Mouse (Mus musculus) MEL (cell line): ENCODE results near the gene Zkscan8. TPM values are rescaled to one million over a fixed set of nuclear protein-coding genes. Genes with fewer than 3 reads are reported as not detected.

Experiments
- DNase-seq: peaks from one replicate; pipeline ENCODE4 v3.0.0; 2011; ENCODE audit warnings: low read depth, low spot score
- H3K27ac ChIP-seq: 2 replicates; pipeline ENCODE4 v1.5.1; 2012; ENCODE audit warnings: low read depth, mild to moderate bottlenecking, control low read depth, low read length, moderate library complexity; ENCODE audit not compliant: control insufficient read depth
- H3K27me3 ChIP-seq, 2 experiments: fragments of 150-350 bp in 1 of 2; sonication (generic) in 1 of 2; 2 replicates each; pipeline ENCODE4 v1.6.1; 2012; ENCODE audit warnings: low read length in 2 of 2, mild to moderate bottlenecking in 2 of 2, improper control_type of control experiment in 1 of 2, moderate library complexity in 1 of 2; ENCODE audit not compliant: insufficient read depth in 2 of 2, control insufficient read depth in 1 of 2
- H3K36me3 ChIP-seq, 2 experiments: 2 replicates each; pipeline ENCODE4 v1.6.1; 2012 to 2014; ENCODE audit warnings: low read length in 2 of 2, improper control_type of control experiment in 1 of 2, inconsistent platforms in 1 of 2, mild to moderate bottlenecking in 1 of 2; ENCODE audit not compliant: insufficient read depth in 2 of 2, control insufficient read depth in 1 of 2
- H3K4me1 ChIP-seq, 2 experiments: fragments of 150-350 bp in 1 of 2; sonication (generic) in 1 of 2; 2 replicates each; pipeline ENCODE4 v1.6.1; 2012; ENCODE audit warnings: low read length in 2 of 2, improper control_type of control experiment in 1 of 2, mild to moderate bottlenecking in 1 of 2; ENCODE audit not compliant: insufficient read depth in 2 of 2, control insufficient read depth in 1 of 2
- H3K4me3 ChIP-seq, 2 experiments: fragments of 150-350 bp in 1 of 2; sonication (generic) in 1 of 2; 2 replicates each; pipeline ENCODE4 v1.5.1; 2012; ENCODE audit warnings: low read depth in 2 of 2, low read length in 2 of 2, mild to moderate bottlenecking in 2 of 2, moderate library complexity in 2 of 2, control low read depth in 1 of 2, improper control_type of control experiment in 1 of 2; ENCODE audit not compliant: control insufficient read depth in 1 of 2, insufficient read depth in 1 of 2
- H3K79me2 ChIP-seq: 2 replicates; pipeline ENCODE4 v1.6.1; 2012; ENCODE audit warnings: mild to moderate bottlenecking, low read length, moderate library complexity; ENCODE audit not compliant: control insufficient read depth, poor library complexity, insufficient read depth
- H3K9ac ChIP-seq: 2 replicates; pipeline ENCODE4 v1.6.1; 2012; ENCODE audit warnings: low read depth, mild to moderate bottlenecking, control low read depth, low read length, moderate library complexity; ENCODE audit not compliant: control insufficient read depth, poor library complexity, severe bottlenecking
- H3K9me3 ChIP-seq: fragments of 150-350 bp; sonication (generic); replicated peaks from 2 replicates; pipeline ENCODE4 v1.6.1; 2012; ENCODE audit warnings: mild to moderate bottlenecking, low read length, improper control_type of control experiment, moderate library complexity; ENCODE audit not compliant: insufficient read depth
- CHD1 ChIP-seq: IDR thresholded peaks from 2 replicates; pipeline ENCODE4 v1.6.1; 2012; ENCODE audit warnings: low read depth, mild to moderate bottlenecking, inconsistent platforms, low read length, improper control_type of control experiment
- KAT2A ChIP-seq: conservative IDR thresholded peaks from 2 replicates; pipeline ENCODE4 v1.6.1; 2012; ENCODE audit warnings: low read depth, low read length, improper control_type of control experiment, inconsistent platforms
- MAFK ChIP-seq: IDR thresholded peaks from 2 replicates; pipeline ENCODE4 v1.6.1; 2011; ENCODE audit warnings: low read depth, mild to moderate bottlenecking, low read length, improper control_type of control experiment, borderline replicate concordance
- MEF2A ChIP-seq: IDR thresholded peaks from 2 replicates; pipeline ENCODE4 v1.6.1; 2014; ENCODE audit warnings: low read depth, mild to moderate bottlenecking, inconsistent platforms, low read length, improper control_type of control experiment; ENCODE audit not compliant: poor library complexity, insufficient replicate concordance, severe bottlenecking; ENCODE audit errors: extremely low read depth
- MXI1 ChIP-seq: IDR thresholded peaks from 2 replicates; pipeline ENCODE4 v1.6.1; 2011; ENCODE audit warnings: mild to moderate bottlenecking, low read depth, low read length, improper control_type of control experiment
- MYB ChIP-seq: IDR thresholded peaks from 2 replicates; pipeline ENCODE4 v1.6.1; 2011; ENCODE audit warnings: mild to moderate bottlenecking, low read depth, low read length, improper control_type of control experiment
- MYC ChIP-seq: IDR thresholded peaks from 2 replicates; pipeline ENCODE4 v1.6.1; 2011; ENCODE audit warnings: low read depth, mild to moderate bottlenecking, low read length, improper control_type of control experiment, moderate library complexity
- NELFE ChIP-seq: IDR thresholded peaks from 2 replicates; pipeline ENCODE4 v1.6.1; 2011; ENCODE audit warnings: low read depth, low read length, improper control_type of control experiment
- NRF1 ChIP-seq: IDR thresholded peaks from 2 replicates; pipeline ENCODE4 v1.6.1; 2014; ENCODE audit warnings: low read depth, mild to moderate bottlenecking, inconsistent platforms, low read length, improper control_type of control experiment, moderate library complexity; ENCODE audit not compliant: poor library complexity, insufficient read depth, severe bottlenecking
- POLR2A ChIP-seq, 2 experiments: IDR thresholded peaks; 2 replicates each; pipeline ENCODE4 v1.6.1; 2011 to 2012; ENCODE audit warnings: low read length in 2 of 2, mild to moderate bottlenecking in 2 of 2, control low read depth in 1 of 2, improper control_type of control experiment in 1 of 2, low read depth in 1 of 2, moderate library complexity in 1 of 2; ENCODE audit not compliant: control insufficient read depth in 1 of 2, insufficient read depth in 1 of 2, poor library complexity in 1 of 2
- POLR2AphosphoS2 ChIP-seq: IDR thresholded peaks from 2 replicates; pipeline ENCODE4 v1.6.1; 2011; ENCODE audit warnings: low read length, improper control_type of control experiment
- POLR2AphosphoS5 ChIP-seq: IDR thresholded peaks from 2 replicates; pipeline ENCODE4 v1.6.1; 2012; ENCODE audit warnings: low read depth, borderline replicate concordance, mild to moderate bottlenecking, inconsistent platforms, low read length, moderate library complexity, mixed read lengths
- RCOR1 ChIP-seq: IDR thresholded peaks from 2 replicates; pipeline ENCODE4 v1.6.1; 2012; ENCODE audit warnings: low read depth, mild to moderate bottlenecking, inconsistent platforms, low read length, improper control_type of control experiment
- SIN3A ChIP-seq: IDR thresholded peaks from 2 replicates; pipeline ENCODE4 v1.6.1; 2012; ENCODE audit warnings: low read length, improper control_type of control experiment, inconsistent platforms
- SMC3 ChIP-seq: IDR thresholded peaks from 2 replicates; pipeline ENCODE4 v1.6.1; 2011; ENCODE audit warnings: low read depth, low read length, improper control_type of control experiment
- TAL1 ChIP-seq: IDR thresholded peaks from 2 replicates; pipeline ENCODE4 v1.6.1; 2012; ENCODE audit warnings: mild to moderate bottlenecking, inconsistent platforms, low read length, moderate library complexity, mixed read lengths
- UBTF ChIP-seq: IDR thresholded peaks from 2 replicates; pipeline ENCODE4 v1.6.1; 2012; ENCODE audit warnings: low read depth, mild to moderate bottlenecking, inconsistent platforms, low read length, improper control_type of control experiment, moderate library complexity, borderline replicate concordance; ENCODE audit not compliant: insufficient read depth
- USF1 ChIP-seq: IDR thresholded peaks from 2 replicates; pipeline ENCODE4 v1.6.1; 2014; ENCODE audit warnings: low read depth, mild to moderate bottlenecking, inconsistent platforms, low read length, improper control_type of control experiment, moderate library complexity
- ZC3H11A ChIP-seq: IDR thresholded peaks from 2 replicates; pipeline ENCODE4 v1.6.1; 2012; ENCODE audit warnings: low read depth, mild to moderate bottlenecking, inconsistent platforms, low read length, improper control_type of control experiment
- ZKSCAN1 ChIP-seq: IDR thresholded peaks from 2 replicates; pipeline ENCODE4 v1.6.1; 2012; ENCODE audit warnings: low read depth, mild to moderate bottlenecking, inconsistent platforms, low read length, improper control_type of control experiment, moderate library complexity
- ZNF384 ChIP-seq: IDR thresholded peaks from 2 replicates; pipeline ENCODE4 v1.6.1; 2012; ENCODE audit warnings: low read depth, mild to moderate bottlenecking, inconsistent platforms, low read length, improper control_type of control experiment
- polyA plus RNA-seq, 2 experiments: library from polyadenylated mRNA; stranded (reverse) in 1 of 2; unstranded in 1 of 2; fragments of >175 nt in 1 of 2; fragments of >200 nt in 1 of 2; gene quantifications; 2 replicates each; pipeline versions ENCODE4 v1.2.1 to v1.2.4; 2012; ENCODE audit warnings: low replicate concordance in 2 of 2, low read depth in 1 of 2; ENCODE audit not compliant: insufficient read length in 2 of 2, insufficient read depth in 1 of 2, missing spikeins in 1 of 2
- total RNA-seq: library from RNA; depleted of rRNA; stranded (reverse); fragments of 300-350 nt; gene quantifications from 2 replicates; pipeline ENCODE4 v1.2.3, GENCODE M21; 2012

The Zkscan8 gene
- total and polyA plus RNA-seq, 3 experiments, result 3.4 to 3.9 TPM; not detected in 1

- Histone ChIP-seq H3K36me3 (no peaks in the 10 kb centered on the region), H3K27me3 (no peaks in the 10 kb centered on the region; a peak in 1 of 4 replicates), H3K9ac (no peak overlapping the region), H3K9me3 (no peaks in the 10 kb centered on the region), H3K79me2 (no peaks in the 10 kb centered on the region), H3K4me3 (no peak overlapping the region), H3K27ac (no peak overlapping the region), H3K4me1 (no peaks in the 10 kb centered on the region)
- TF ChIP-seq SMC3 (no peak), NRF1 (no peak), RCOR1 (no peak), ZKSCAN1 (no peak), USF1 (no peak), POLR2AphosphoS5 (no peak), CHD1 (no peak), SIN3A (no peak), MAFK (no peak), UBTF (no peak), MYB (no peak)
- no peak for DNase-seq
Observed at GRCm38 (mm10) chr13:21549487-21549886, 18.6 kb upstream of the Zkscan8 start.

- no peak for DNase-seq
- no peaks in the 10 kb centered on the region for H3K79me2 ChIP-seq
- no peaks in the 10 kb centered on the region for H3K4me1 ChIP-seq
- no peak for TF ChIP-seq KAT2A
- no peak for TF ChIP-seq MAFK
- no peak for TF ChIP-seq MXI1
- no peak for TF ChIP-seq POLR2AphosphoS2
- TF ChIP-seq NRF1, result no peak
- TF ChIP-seq TAL1, result no peak
- TF ChIP-seq ZC3H11A, result no peak
- no peak for TF ChIP-seq UBTF
- no peak for TF ChIP-seq NELFE
- TF ChIP-seq POLR2A (IDR thresholded peaks at IDR 0.05; ENCODE audit: control insufficient read depth in 1 of 2, insufficient read depth in 1 of 2, low read depth in 1 of 2, low read length in 2 of 2, poor library complexity in 1 of 2), result no peak
- no peak for TF ChIP-seq MEF2A
- TF ChIP-seq ZNF384, result no peak
- TF ChIP-seq MYC, result no peak
- TF ChIP-seq USF1, result no peak
- no peak within 1 kb of the TSS for H3K4me3 ChIP-seq
- H3K27me3 ChIP-seq, result peaks cover 2 to 7% of the 10 kb centered on the region in 2 experiments; a peak in 3 of 4 replicates
- no peak within 1 kb of the TSS for H3K9ac ChIP-seq
- H3K27ac ChIP-seq, result no peak within 1 kb of the TSS
- H3K9me3 ChIP-seq, result no peaks in the 10 kb centered on the region
- H3K36me3 ChIP-seq, result no peaks in the 10 kb centered on the region
Observed at GRCm38 (mm10) chr13:21542708-21543107, 11.8 kb upstream of the Zkscan8 start, which contains the start of gene Olfr1366. Olfr1366 (minus strand) TSS chr13:21542808.
